Mouse (Mus musculus): ENCODE measurements around the gene Arsg.

DNA sequence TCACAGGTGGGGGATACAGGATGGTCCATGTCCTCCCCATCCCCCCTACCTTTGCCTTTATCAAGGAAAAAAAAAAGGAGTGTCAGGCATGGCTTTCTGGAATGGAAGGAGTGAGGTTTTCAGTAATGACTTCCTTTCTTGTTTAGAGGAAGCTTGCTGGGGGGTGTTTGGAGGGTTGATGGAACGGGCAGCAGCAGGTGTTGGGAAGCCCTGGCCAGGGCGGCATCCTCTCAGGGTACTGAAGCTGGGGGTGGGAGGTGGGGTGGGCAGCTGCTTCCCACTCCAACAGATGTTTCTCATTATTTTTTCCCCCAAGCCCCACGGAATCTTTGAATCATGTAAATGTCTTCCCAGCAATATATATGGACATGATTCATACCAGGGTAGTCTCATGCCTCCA lies 88.3 kb downstream of the Arsg start:
- TF ChIP-seq CTCF (IDR thresholded peaks at IDR 0.05; ENCODE audit: extremely low read depth, insufficient read depth, insufficient read length, insufficient replicate concordance) (no peak), POLR2A (IDR thresholded peaks at IDR 0.05; ENCODE audit: low read depth, low read length) (no peak)

Data from spleen, adult 2 months (tissue).